Mouse (Mus musculus) kidney, adult 2 months (tissue): Measurements from ENCODE around the gene Msi2.

Source experiments
- CTCF ChIP-seq: fragments of 200-500 bp; conservative IDR thresholded peaks from 2 replicates; pipeline ENCODE4 v1.5.1; 2011; ENCODE audit warnings: low read depth, mild to moderate bottlenecking, control low read depth, low read length, moderate library complexity, mixed read lengths; ENCODE audit not compliant: insufficient read depth, insufficient read length
- POLR2A ChIP-seq: fragments of 200-500 bp; IDR thresholded peaks from one replicate; pipeline ENCODE4 v1.6.1; 2011; ENCODE audit warnings: low read depth, low read length, control low read depth

DNA sequence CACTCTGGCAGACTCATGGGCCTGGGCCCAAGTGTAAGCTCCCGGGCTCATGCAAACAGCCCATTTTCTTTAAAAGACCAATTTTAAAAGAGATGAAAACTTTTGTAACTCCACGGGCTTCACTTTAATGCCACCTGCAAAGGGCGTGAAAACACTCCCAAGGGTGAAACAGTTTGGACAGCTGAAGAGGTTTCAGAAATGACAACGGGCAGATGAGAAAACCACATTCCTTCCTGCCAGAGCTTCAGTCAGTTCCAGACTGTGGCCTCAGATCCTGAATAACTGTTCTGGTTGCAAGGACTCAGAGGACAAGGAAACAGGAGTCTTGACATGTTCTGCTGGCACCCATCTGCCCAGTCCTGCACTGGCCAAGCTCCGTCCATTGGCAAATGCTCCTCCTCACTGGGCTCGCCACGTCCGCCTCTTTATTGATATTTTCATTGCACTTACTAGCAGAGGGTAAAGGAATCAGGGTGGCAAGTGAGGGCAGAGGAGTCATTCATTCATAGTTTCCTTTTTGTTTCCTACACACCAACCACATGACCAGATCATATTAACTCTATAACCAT, 207.9 kb downstream of the Msi2 start:
- TF ChIP-seq POLR2A (no peak), CTCF (no peak)
